Mouse (Mus musculus) right cerebral cortex, postnatal 14 days (tissue): ENCODE results near the gene Pgrmc2.

ENCODE experiments used
- DNase-seq: peaks from one replicate; pipeline ENCODE4 v3.0.0; 2022

The Pgrmc2 gene

DNA sequence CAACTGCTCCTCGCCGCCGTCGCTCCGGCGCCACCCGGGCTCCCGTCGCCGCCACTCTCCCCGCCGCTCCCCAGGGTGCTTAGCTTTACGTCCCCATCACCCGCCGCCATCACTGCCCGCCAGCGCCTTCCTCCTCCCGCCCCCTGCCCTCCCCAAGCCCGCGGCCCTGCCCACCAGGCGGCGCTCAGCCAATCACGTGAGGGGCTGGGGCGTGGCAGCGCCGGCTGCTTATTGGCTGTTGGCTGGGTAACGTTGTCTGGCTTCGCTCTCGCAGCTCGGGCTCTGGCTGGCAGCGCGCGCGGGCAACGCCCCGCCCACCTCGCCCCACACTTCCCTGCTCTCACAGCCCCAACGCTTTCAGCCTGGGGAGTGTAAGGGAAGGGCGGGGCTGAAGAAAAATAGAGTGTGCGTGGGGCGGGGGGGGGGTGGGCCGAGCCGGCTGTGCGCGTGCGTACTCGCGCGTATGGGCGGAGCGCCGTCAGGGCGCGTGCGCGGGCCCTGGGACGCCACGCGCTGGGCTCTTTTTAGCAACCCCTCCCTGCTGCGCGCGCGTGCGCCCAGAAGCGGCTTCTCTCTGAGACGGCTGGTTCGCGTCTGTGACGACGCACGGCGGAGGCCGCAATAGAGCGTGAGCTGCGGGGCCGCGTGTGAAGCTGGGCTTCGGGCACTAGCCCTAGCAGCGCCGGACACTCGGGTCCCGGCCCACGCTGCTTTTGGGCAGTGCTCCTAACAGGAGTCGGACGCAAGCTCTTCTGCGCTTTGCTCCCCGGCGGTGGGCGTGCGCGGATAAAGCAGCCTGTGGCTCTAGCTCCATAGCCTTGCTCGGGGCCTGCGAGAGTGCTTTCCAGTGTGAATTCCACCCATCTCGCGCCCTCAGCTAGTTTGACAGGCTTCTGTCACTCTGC is at the start of gene Pgrmc2:
TSS of gene Pgrmc2 (minus strand) at position 162 of the 905 bp plus-strand sequence.
- DNase-seq = peak; percentile 98

DNA sequence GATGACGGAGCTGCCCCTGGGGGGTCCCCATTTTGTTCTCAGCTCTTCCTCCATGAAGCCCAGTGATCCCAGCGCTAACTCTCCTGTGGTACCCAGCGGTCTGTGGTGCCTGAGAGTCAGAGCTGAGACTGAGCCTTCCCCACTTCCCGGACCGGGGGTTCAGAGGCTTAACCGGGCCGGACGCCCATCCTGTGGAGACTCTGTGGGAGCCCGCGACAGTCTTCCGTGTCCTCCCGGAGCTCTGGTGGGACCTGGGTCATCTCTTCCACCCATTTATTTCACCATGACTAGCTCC is 41.1 kb upstream of the Pgrmc2 start:
- no peak for DNase-seq

DNA sequence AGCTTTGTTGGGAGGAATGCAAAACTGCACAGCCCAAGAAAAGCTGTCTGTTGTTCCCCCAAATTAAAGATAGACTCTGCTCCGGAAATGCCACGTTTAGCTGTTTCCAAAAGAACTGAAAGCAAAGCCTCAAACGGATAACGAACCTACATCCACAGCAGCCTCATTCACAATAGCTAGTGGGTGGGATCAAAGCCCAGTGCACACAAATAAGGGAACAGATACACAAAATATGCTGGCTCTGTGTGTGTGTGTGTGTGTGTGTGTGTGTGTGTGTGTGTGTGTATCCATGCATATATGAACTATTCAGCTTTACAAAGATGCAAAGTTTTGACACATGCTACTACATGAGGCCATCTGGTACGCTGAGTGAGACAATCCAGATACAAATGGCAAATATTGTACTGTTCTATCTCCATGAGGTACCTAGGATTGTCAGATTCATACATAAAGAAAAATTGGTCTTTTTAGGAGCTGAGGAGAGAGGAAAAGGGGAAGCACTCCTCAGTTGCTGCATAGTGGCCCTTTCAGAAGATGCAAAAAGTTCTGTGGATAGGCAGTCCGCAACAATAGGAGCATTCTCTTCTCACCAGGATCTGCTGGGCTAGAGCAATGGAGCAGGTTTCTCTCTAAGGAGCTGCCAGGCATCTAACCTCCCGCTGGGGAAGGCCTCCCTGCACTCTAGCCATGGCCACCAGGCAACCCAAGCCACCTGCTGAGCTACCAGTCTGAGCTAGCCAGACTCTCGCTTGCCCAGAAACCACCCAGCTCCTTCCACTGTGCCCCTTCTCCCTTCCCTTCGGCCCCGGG is 40.5 kb upstream of the Pgrmc2 start:
- DNase-seq = no peak

DNA sequence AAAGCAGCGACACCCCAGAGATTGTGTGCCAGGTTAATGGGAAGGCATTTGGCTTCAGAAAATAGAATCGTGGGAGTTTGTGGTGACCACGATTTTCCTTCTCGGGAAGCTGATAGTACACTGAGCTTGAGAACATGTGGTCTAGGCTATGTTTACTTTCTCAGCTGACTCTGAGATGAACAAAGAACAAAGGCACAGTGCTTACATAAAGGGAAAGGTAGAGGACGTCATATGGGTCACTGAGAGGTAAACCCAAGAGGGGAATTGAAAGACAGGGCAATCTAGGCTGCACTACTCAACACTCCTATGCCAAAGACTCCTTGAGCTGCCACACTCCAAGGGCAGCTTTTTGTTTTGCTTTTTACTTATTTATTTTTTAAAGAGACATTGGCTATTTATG is 35.3 kb upstream of the Pgrmc2 start:
- DNase-seq = no peak

DNA sequence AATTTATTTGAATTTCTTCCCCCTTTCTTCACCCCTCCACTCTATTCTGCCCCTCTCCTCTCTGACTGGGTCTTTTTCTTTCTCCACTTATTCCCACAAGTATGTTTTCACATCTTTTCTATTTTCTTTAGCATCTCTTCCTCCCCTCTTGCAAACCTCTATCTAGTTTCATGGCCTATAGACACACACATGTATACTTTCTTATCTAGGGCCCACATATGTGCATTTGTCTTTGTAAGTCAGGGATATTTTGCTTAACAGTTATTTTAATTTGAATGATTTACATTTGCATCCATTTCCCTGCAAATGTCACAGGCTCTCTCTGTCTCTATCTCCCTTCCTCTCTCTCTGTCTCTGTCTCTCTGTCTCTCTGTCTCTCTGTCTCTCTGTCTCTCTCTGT is 34.6 kb upstream of the Pgrmc2 start:
- DNase-seq = no peak

DNA sequence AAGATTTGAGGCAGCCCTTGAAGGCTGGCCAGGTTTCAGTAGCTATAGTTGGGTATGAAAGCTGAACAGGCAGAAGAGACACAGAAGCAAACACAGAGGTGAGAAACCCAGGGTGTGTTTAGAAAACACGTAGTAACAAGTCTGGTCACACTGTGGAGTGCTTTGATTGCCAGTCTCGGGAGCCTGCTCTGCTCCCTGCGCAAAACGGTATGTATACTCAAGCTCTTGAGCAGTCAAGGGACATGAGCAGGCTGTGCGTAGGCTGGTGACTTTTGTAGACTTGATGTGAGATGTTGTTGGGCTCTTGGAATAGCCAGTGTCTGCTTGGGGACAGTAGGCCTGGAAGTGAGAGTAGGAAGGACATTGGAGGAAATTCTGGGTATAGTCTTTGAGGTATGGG is 30.3 kb upstream of the Pgrmc2 start:
- no peak for DNase-seq

DNA sequence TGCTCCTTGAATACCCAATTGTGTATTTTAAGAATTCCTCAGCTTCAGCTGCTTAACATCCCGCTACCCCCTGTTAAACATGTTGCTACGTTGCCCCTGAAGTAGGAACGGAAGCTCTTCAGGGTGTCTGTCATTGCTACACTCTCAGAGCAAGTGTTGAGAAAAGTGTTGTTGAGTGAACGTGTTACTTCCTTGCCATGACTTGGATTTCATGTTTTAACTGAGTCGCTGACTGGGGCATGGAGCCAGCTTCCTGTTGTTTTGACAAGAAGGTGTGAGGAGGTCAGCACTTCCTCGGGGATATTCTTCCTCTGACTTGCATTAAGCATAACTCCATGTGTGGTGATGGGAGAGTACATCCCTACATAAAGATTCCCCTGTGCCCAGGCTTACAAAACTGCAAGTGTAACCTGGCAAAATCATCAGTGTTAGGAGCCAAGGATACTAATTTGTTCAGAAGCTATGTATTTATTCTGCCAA is 25.5 kb upstream of the Pgrmc2 start:
- DNase-seq = no peak

DNA sequence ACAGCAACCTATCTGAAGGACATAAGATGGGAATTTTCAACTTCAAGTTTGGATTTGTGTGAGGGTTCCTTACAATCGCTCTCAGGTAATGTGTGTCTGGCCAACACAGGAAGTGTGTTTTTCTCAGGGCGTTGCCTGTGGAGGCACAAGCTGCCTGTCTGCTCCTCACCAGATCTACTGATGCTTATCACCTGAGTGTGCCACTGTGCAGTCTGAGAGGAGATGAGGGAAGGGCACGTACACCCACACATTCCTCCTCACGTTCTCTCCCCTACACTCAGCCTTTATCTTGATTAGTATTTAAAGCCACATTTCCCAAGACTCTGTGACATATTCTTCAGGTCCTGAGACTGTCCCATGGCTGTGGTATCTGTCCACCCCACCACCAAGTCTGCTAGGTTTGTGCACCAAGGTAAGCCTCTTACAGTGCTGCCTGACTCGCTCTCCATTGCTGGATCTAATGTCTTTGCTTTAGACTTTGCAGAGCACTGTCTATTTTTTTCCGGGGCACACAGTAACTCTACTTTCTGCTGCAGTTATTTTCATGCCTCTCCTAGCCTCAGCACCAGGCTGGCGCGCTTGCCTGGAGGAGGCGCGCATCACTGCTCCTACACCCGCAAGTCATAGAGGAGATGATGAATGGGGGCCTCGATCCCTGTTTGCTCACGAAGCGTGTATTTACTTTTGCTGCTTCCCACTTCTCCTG is 24.9 kb upstream of the Pgrmc2 start:
- peak; percentile 16 for DNase-seq

DNA sequence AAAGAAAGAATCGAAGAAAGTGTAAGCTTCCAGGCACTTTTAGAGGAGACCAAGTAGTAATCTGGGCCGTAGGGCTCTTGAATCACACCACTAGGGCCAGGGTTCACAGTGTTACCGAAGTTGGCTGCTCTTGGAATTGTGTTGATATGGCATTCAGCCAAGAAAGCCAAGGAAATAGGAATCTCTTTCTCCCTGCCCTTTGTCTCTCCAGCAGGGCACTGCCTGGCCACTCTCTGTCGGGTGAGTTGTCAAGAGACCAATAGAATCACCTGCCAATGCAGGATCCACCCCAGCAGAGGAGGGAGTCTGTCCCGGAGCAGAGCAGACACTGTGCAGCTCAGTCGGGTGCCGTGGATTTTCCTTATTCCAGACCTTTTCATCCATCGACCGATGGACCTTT is 19.1 kb upstream of the Pgrmc2 start:
- no peak for DNase-seq

DNA sequence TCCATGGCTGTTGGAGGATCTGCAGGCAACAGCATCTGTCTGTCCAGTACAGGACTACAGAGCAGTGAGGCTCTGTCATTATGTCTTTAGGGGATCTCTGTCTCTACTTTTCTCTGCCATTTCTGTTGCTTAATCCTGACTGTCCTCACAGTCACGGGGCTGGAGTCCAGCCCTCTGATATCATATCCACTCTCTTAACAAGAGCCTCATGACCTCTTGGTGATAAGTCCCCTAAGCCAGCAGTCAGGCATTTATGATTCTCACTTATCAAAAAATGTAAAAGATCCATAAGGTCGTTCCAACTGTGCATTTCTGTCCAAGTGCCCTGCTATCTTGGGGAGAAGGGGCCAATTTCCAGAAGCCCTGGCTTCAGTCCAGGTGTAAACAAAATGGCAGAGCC is 17.3 kb upstream of the Pgrmc2 start:
- DNase-seq = no peak

DNA sequence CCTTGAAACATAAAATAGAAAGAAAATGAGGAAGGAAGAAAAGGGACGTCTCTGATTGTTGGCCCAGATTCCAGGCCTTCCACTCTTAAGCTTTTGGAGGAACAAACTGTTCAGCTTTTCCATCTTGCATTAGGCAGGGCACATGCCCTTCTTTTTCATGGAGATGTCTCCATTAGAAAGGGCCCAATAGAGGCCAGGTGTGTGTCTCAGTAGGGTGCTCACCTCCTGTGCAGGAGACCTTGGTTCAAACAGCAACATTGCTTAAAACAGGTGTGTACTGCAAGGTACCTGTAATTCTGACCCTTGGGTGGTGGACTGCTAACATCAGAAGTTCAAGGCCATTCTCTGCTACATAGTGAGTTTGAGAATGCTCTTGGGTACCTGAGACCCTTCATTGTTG is 16.8 kb upstream of the Pgrmc2 start:
- DNase-seq = no peak

DNA sequence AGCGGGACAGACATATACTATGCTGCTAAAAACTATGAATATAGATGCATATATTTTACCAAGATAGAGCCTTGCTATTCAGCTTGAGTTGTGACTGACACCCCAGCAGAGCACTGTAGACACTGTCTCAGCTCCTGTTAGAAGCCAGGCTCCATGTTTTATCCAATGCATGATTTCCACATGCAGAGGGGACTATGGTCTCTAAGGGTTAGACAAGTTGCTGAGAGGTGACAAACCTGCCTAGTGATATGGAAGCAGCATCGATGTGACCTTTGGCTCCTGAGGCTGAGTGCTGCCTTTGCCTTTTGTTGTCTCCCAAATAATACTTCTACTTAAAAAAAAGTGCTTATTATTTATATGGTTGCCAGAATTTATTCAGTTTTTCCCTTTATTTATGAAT is 10.4 kb upstream of the Pgrmc2 start:
- no peak for DNase-seq

DNA sequence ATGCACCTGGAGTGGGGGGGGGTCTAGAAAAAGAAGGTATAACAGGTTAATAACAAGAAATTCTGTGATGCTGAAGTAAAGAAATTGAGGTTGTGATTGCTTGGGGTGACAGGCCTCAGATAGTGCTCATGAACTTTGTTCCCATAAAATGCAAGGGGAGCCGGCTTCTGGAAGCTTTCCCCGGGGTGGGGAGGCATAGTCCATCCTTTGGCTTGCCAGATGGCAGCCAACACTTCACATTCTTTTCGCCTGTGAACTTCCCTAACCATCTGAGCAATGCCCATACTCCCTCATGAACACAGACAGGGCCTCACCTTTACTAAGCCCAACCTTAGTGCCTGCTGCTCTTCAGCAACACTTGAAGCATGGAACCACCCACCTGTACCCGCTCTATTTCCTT is 9.5 kb upstream of the Pgrmc2 start:
- DNase-seq = no peak

DNA sequence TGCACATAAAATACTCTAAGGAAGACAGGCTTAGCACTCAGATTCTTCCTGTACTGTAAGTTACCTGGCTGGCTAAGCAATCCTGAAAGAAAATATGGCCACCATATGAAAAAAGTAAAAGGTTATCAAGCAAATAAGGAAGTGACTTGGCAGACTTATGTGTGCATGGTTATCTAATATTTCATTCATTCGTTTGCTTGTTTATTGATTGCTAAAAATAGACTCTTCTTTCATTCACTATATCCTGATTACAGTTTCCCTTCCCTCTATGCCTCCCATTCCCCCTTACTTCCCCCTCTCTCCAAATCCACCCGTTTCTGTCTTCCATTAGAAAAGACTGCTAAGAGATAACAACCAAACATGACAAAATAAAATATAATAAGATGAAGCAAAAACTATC is 8.0 kb upstream of the Pgrmc2 start:
- no peak for DNase-seq

DNA sequence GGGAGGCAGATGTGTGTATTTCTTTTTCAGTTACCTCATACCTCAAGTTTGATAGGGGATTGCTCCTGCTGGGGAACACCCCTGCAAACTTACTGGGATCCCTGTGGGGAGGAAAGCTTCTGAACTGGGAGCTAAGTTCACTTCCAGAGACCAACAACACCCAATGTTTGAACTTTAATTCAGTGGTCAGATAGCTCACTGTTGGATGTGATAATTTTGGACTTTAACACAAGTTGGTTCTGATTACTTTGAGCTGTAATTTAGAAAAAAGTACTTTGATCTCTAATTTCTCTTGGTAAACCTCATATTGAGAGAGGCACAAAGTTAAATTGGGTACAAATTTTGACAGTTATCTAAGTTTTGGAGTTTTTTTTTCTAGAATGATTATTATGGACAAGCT is 4.2 kb upstream of the Pgrmc2 start:
- DNase-seq = no peak

DNA sequence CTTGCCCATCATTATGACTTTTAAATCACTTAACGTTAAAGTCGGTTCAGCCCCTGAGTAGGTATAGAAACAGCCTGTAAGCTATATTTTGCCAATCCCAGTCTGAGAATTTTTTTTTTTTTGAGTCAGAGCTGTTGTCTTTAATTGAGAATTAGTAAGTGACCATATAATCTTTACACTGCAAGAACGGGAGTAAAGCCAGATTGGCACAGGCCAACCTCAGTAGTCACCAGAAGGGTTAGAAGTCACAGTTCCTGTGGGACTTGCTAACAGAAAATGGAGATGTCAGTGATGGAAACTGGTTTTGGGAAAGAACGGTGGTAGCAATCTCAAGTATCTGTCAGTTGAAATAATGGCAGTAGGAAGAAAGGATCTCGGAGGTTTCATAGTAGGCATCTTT is 1.6 kb upstream of the Pgrmc2 start:
- DNase-seq = no peak

DNA sequence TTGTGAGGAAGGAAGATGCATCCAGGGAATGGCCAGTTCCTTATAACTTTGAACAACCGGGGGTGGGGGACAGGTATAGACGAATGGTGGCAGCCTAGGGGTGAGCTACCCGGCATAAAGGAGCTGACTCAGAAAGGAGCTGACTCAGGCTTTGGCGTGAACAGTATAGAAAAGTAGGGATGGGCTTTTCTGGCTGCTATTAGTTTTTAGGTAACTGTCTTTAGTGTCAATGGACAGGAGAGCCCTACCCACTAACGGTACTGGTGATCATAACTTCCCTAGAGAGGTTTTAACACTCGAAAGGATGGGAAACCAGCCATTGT is 905 bp upstream of the Pgrmc2 start:
- DNase-seq = no peak

DNA sequence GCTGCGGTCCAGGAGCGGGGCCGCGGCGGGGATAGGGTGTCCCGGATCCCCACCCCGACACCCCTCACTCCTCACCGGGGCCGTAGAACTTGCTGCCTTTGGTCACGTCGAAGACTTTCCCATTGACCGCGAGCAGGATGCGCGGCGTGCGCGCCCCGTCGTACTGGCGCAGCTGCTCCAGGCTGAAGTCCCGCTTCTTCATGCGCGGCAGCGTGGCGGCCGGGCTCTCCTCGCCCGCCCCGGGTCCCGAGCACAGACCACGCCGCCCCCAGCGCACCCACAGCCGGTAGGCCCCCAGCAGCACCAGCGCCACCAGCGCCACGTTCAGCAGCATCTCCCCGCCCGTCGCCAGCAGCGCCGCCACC is 344 bp downstream of the Pgrmc2 start:
- no peak for DNase-seq

DNA sequence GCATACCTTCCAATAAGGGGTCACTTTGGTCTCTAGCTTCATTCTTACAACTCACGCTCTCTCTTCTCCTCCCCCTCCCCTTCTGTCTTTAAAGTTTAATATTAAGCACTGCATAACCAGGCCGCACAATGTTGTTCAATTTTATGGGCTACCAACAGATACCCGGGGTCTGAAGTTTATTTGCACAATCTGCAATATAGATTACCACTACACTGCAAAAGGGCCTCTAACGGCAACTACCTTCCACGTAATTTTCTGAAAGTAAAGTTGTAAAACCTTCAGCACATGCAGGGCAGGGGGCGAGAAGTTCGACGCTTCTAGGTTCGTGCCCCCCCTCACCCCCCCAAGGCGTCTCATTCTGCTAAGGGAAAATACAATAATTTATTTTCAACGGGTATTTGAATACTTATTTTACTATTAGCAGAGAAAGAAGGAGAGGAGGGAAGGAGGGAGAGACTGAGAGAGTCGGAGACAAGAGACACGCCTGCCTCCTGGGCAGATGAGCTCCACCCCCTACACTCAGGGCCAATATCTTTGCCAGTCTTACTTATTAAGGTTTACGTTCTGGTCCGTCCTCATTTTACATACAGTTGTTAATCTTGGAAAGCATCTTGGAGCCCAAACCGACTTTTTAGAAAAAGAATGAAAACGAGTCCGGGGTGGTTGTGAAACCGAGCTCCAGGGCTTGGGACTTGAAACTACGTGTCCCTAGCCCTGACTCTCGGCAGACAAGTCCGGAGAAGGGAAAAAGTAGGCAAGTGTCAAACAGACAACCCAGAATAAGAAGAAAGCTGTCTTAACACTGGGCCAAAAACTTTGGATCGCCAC is 1.2 kb downstream of the Pgrmc2 start:
- no peak for DNase-seq

DNA sequence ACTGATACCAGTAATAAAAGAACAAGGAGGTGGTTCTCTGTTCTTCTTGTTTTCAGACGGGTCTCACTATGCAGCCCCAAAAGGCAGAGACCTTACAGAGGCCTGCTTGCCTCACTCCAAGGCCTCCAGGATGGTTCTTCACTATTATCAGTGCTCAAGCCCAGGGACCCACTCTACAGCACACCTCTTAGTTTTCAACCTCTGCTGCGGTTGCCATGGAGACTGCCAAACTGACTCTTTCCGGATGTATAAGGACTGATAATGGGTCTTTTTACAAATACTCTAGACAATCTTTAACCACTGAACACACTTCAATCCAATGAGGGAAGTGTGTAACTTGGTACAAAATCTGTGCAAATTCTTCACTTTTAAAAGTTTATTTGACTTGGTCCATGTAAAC is 2.1 kb downstream of the Pgrmc2 start:
- no peak for DNase-seq

DNA sequence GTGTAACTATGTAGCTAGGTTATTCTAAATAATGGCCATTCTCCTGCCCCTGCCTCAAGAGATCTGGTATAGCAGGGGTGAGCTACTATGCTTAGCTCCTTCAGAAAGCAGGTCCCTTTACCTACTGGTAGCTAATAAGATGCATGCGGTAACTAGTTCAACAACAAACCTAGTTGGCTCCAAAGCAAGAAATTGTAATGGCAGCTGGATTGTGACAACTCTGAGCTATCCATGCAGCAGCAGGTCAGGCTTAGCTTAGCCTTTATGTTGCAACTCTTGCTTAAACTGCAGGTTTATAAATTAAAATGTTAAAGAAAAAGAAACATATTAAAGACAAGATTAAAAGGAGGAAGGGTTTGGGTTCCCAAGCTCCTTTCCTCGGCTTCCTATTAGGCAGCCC is 4.2 kb downstream of the Pgrmc2 start:
- DNase-seq = no peak

DNA sequence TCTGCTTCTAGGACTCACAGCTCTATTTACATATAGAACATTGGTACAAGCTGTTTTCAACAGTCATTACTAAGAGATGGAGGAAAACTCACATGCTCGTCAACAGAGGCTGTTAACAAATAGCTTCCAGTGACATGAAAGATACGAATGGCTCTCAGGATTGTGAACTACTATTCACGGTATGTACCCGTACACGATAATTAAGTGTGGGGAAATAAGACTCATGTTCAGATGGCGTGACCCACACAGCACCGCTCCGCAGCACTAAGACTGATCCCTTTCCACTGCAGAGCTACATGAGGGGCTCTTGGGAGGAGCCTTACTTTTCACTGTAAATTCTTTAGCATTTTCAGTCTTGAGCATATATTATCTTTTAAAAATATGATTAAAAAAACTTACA is 7.5 kb downstream of the Pgrmc2 start:
- DNase-seq = no peak

DNA sequence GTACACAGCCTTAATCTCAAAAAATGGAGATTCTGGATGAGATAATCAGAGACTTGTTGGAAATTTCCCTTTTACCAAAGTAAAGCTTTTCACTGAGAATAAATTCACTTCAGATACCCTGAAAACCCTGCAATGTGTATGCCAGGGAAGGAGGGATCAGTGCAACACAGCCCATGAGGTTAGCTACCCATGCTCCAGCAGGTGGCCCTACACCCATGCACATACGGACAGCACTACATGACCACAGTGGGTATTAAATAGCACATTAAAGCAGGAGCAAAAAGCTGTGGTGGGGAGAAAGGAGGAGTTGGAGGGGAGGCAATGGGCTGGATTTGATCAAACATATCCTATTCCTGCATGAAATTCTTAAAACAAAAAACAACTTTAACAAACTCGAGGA is 12.3 kb downstream of the Pgrmc2 start:
- no peak for DNase-seq
